Mouse (Mus musculus): ENCODE measurements at regions not wholly inside any gene's neighbourhood (a gene's known extent, or its start where the extent isn't known, plus 50 kb on each side); places are given as distances from the start of the nearest gene placed in this dataset.

GRCm38 (mm10) chr4:12240941-12241571 lies 69.2 kb upstream of the Fam92a start:
- dilution Hi-C loops (cut with MboI; ENCODE audit: extremely low pct_ligation_motif_present, extremely low pct_unique_long_range_greater_than_20kb, low sequenced_read_pairs) (no loop called here), in situ Hi-C loops (cut with MboI; ENCODE audit: low pct_ligation_motif_present, low pct_unique_long_range_greater_than_20kb, low sequenced_read_pairs) (loop anchor here (25.0 kb wide), 1 partner anchor 1546 kb away; no protein-coding TSS in a partner anchor)
- DNase-seq (ENCODE audit: extremely low read depth): peak; percentile 58
- Histone ChIP-seq H3K27ac (ENCODE audit: insufficient read depth, low read depth) (no peak overlapping the region), H3K79me2 (replicated peaks; ENCODE audit: control insufficient read depth, extremely low read depth, insufficient read depth, poor library complexity, severe bottlenecking) (no peaks in the 10 kb centered on the region), H3K4me1 (ENCODE audit: control insufficient read depth in 1 of 2, insufficient read depth in 2 of 2) (no peaks in the 10 kb centered on the region), H3K36me3 (replicated peaks in 1 of 2; ENCODE audit: control insufficient read depth in 1 of 2, insufficient read depth in 1 of 2, low read length in 1 of 2) (no peaks in the 10 kb centered on the region), H3K9ac (ENCODE audit: insufficient read depth, low read depth) (no peak overlapping the region), H3K9me3 (replicated peaks; ENCODE audit: low read length) (no peaks in the 10 kb centered on the region), H3K27me3 (replicated peaks) (no peaks in the 10 kb centered on the region), H3K4me3 (replicated peaks in 1 of 3; ENCODE audit: low read depth in 2 of 3, low read length in 2 of 3, poor library complexity in 1 of 3) (no peak overlapping the region), H3K4me2 (ENCODE audit: insufficient read depth, low read depth, poor library complexity, severe bottlenecking) (peak overlapping the region; percentile 67)
- TF ChIP-seq CTCF (conservative IDR thresholded peaks at IDR 0.05 in 1 of 2, IDR thresholded peaks at IDR 0.05 in 1 of 2; ENCODE audit: low read depth in 2 of 2, low read length in 2 of 2) (peak; percentile 72 to 79), MXI1 (IDR thresholded peaks at IDR 0.05; ENCODE audit: low read depth, low read length) (no peak), ETS1 (conservative IDR thresholded peaks at IDR 0.05; ENCODE audit: low read depth, low read length) (no peak), POLR2A (IDR thresholded peaks at IDR 0.05; ENCODE audit: low read depth, low read length) (no peak), RAD21 (IDR thresholded peaks at IDR 0.05; ENCODE audit: low read depth, low read length) (peak; percentile 83), BHLHE40 (IDR thresholded peaks at IDR 0.05; ENCODE audit: low read depth, low read length) (peak; percentile 97), SMC3 (IDR thresholded peaks at IDR 0.05; ENCODE audit: low read depth, low read length) (peak; percentile 56)

DNA sequence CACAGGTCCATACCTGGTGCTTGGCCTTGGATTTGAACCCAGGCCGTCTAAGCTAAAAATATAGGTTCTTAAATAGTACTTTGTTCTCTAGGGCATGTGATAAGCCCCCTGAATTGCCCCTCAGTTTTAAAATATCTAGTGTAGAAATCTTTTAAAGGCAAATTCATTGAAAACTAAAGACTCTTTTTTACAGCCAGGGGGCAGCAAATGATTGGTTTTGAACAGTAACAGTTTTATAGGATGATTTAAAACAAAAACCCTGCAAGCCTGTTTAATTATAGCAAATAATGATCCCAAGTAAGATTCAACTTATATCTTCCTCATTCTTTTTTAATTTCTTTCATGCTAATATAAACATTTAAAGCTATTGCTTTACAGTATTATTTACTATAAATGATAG lies 58.9 kb upstream of the Fam92a start:
- H3K27me3 ChIP-seq (replicated peaks): no peaks in the 10 kb centered on the region
- no peak overlapping the region for H3K27ac ChIP-seq (ENCODE audit: insufficient read depth, low read depth)
- no peak overlapping the region for H3K9ac ChIP-seq (ENCODE audit: insufficient read depth, low read depth)
- no peak overlapping the region for H3K4me3 ChIP-seq (replicated peaks in 1 of 3; ENCODE audit: low read depth in 2 of 3, low read length in 2 of 3, poor library complexity in 1 of 3)
- no peaks in the 10 kb centered on the region for H3K9me3 ChIP-seq (replicated peaks; ENCODE audit: low read length)
- no peak overlapping the region for H3K4me2 ChIP-seq (ENCODE audit: insufficient read depth, low read depth, poor library complexity, severe bottlenecking)
- no peaks in the 10 kb centered on the region for H3K79me2 ChIP-seq (replicated peaks; ENCODE audit: control insufficient read depth, extremely low read depth, insufficient read depth, poor library complexity, severe bottlenecking)
- H3K36me3 ChIP-seq (replicated peaks in 1 of 2; ENCODE audit: control insufficient read depth in 1 of 2, insufficient read depth in 1 of 2, low read length in 1 of 2): no peaks in the 10 kb centered on the region
- dilution Hi-C loops (cut with MboI; ENCODE audit: extremely low pct_ligation_motif_present, extremely low pct_unique_long_range_greater_than_20kb, low sequenced_read_pairs): no loop called here
- peaks cover 0 to 3% of the 10 kb centered on the region in 2 experiments; a peak in 1 of 4 replicates for H3K4me1 ChIP-seq (ENCODE audit: control insufficient read depth in 1 of 2, insufficient read depth in 2 of 2)
- TF ChIP-seq RAD21 (IDR thresholded peaks at IDR 0.05; ENCODE audit: low read depth, low read length) (peak; percentile 51), E2F4 (IDR thresholded peaks at IDR 0.05; ENCODE audit: insufficient replicate concordance, low read depth, low read length) (no peak), HCFC1 (IDR thresholded peaks at IDR 0.05; ENCODE audit: low read depth, low read length) (no peak), RCOR1 (conservative IDR thresholded peaks at IDR 0.05; ENCODE audit: low read depth, low read length) (no peak), MAZ (IDR thresholded peaks at IDR 0.05; ENCODE audit: low read depth, low read length) (no peak), POLR2A (IDR thresholded peaks at IDR 0.05; ENCODE audit: low read depth, low read length) (no peak), CHD2 (IDR thresholded peaks at IDR 0.05; ENCODE audit: low read length) (no peak), KAT2A (IDR thresholded peaks at IDR 0.05; ENCODE audit: insufficient replicate concordance, low read length) (no peak), CTCF (conservative IDR thresholded peaks at IDR 0.05 in 1 of 2, IDR thresholded peaks at IDR 0.05 in 1 of 2; ENCODE audit: low read depth in 2 of 2, low read length in 2 of 2) (peak in 1 of 2 experiments; percentile 46; a peak in 2 of 4 replicates), MAFK (IDR thresholded peaks at IDR 0.05; ENCODE audit: insufficient replicate concordance, low read length) (no peak), IRF4 (IDR thresholded peaks at IDR 0.05; ENCODE audit: low read depth, low read length) (no peak)
- in situ Hi-C loops (cut with MboI; ENCODE audit: low pct_ligation_motif_present, low pct_unique_long_range_greater_than_20kb, low sequenced_read_pairs): loop anchor here (25.0 kb wide), 1 partner anchor 1557 kb away; no protein-coding TSS in a partner anchor
- DNase-seq (ENCODE audit: extremely low read depth): no peak
